Mouse (Mus musculus) liver, postnatal 0 days (tissue): ENCODE results near the gene Gsg1l.

ENCODE experiments used
- CTCF ChIP-seq: sonication (generic); IDR thresholded peaks from 2 replicates; pipeline ENCODE4 v1.5.1; 2016; ENCODE audit warnings: antibody characterized with exemption, low read depth
- EP300 ChIP-seq: IDR thresholded peaks from 2 replicates; pipeline ENCODE4 v1.6.1; 2016; ENCODE audit warnings: antibody characterized with exemption, low read depth, mild to moderate bottlenecking

DNA sequence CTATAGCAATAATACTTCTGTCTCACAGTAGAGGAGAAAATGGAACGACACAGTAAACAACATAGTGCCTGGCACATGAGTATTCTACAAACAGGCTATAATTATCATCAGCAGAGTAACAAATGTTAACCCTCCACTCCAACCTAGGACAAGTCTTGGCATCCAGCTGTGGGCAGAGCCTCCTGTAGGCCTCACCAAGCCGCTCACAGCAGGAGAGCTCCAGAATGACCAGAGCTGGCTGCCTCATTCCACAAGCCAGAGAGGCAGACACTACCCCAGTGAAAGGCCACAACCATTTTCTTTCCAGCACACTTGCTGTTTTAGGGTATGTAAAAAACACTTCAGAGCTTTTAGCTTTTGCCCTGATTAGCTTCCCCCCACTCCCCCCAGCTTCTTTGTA is 45.5 kb upstream of the Gsg1l start:
- TF ChIP-seq CTCF = no peak
- TF ChIP-seq EP300 = no peak
